Mouse (Mus musculus): ENCODE data around the gene Mdm4.
"Not testable (repeated sequence)": the region's sequence is repeated elsewhere in the genome, so short reads cannot be mapped to it uniquely, and the experiment has no call there.

DNA sequence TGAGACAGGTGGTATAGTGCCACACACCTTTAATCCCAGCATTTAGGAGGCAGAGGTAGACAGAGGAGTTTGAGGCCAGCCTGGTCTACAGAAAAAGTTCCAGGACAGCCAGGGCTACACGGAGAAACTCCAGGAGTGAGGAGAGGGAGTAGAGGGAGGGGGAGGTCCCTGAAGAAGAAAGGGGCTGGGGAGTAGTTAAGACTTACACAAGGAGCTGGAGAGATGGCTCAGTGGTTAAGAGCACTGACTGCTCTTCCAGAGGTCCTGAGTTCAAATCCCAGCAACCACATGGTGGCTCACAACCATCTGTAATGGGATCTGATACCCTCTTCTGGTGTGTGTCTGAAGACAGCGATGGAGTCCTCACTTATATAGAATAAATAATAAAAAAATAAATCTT is 8.4 kb downstream of the Mdm4 start:
- not testable (repeated sequence) for TF ChIP-seq CTCF (IDR thresholded peaks at IDR 0.05; ENCODE audit: borderline replicate concordance, insufficient read depth, low read length); POLR2A (IDR thresholded peaks at IDR 0.05; ENCODE audit: low read depth, low read length)

Measured in embryonic fibroblast, embryonic 13.5 days (primary cell).